Mouse (Mus musculus) cerebellum, postnatal 25 days (tissue): ENCODE measurements at regions not wholly inside any gene's neighbourhood (a gene's known extent, or its start where the extent isn't known, plus 50 kb on each side); places are given as distances from the start of the nearest gene placed in this dataset.

ENCODE experiments used
- DNase-seq, 2 experiments: peaks; one replicate each; pipeline ENCODE4 v3.0.0; 2021; ENCODE audit warnings: mixed read lengths in 2 of 2

GRCm38 (mm10) chr15:51673483-51673882 is 2211.2 kb upstream of the Gm7489 start:
- no peak for DNase-seq

GRCm38 (mm10) chr15:51675291-51675690 is 2209.4 kb upstream of the Gm7489 start:
- DNase-seq = no peak

- no peak for DNase-seq
These were observed 2208.0 kb upstream of the Gm7489 start for GRCm38 (mm10) chr15:51676694-51677093.

GRCm38 (mm10) chr15:51677266-51677665 is 2207.4 kb upstream of the Gm7489 start:
- DNase-seq = peak in 1 of 2 experiments; percentile 4

- no peak for DNase-seq
These were observed 2205.4 kb upstream of the Gm7489 start for GRCm38 (mm10) chr15:51679186-51679902.

GRCm38 (mm10) chr15:51680494-51680893 is 2204.2 kb upstream of the Gm7489 start:
- DNase-seq = no peak

- DNase-seq = no peak
These were observed 2203.5 kb upstream of the Gm7489 start for GRCm38 (mm10) chr15:51681191-51681590.

GRCm38 (mm10) chr15:51682331-51682730 is 2202.4 kb upstream of the Gm7489 start:
- no peak for DNase-seq

GRCm38 (mm10) chr15:51687007-51687540 is 2197.6 kb upstream of the Gm7489 start:
- DNase-seq = no peak

- no peak for DNase-seq
These were observed 2195.2 kb upstream of the Gm7489 start for GRCm38 (mm10) chr15:51689498-51689897.

- no peak for DNase-seq
These were observed 2192.0 kb upstream of the Gm7489 start for GRCm38 (mm10) chr15:51692671-51693070.

- peak; percentile 43 to 68 for DNase-seq
These were observed 2188.2 kb upstream of the Gm7489 start for GRCm38 (mm10) chr15:51696344-51697016.

- no peak for DNase-seq
These were observed 2180.5 kb upstream of the Gm7489 start for GRCm38 (mm10) chr15:51704198-51704597.

- DNase-seq = peak; percentile 47 to 73
These were observed 2174.6 kb upstream of the Gm7489 start for GRCm38 (mm10) chr15:51709871-51710655.

GRCm38 (mm10) chr15:51720873-51721308 is 2163.8 kb upstream of the Gm7489 start:
- DNase-seq = no peak

GRCm38 (mm10) chr15:51721363-51721762 is 2163.3 kb upstream of the Gm7489 start:
- DNase-seq = no peak

GRCm38 (mm10) chr15:51724127-51724526 is 2160.6 kb upstream of the Gm7489 start:
- DNase-seq = no peak

GRCm38 (mm10) chr15:51725457-51725856 is 2159.2 kb upstream of the Gm7489 start:
- DNase-seq = no peak

GRCm38 (mm10) chr15:51730106-51730505 is 2154.6 kb upstream of the Gm7489 start:
- no peak for DNase-seq

- no peak for DNase-seq
These were observed 2153.8 kb upstream of the Gm7489 start for GRCm38 (mm10) chr15:51730805-51731412.

GRCm38 (mm10) chr15:51734194-51734593 is 2150.5 kb upstream of the Gm7489 start:
- DNase-seq = no peak
